Mouse (Mus musculus): ENCODE measurements around the gene Sept7.
"Not testable (repeated sequence)": the region's sequence is repeated elsewhere in the genome, so short reads cannot be mapped to it uniquely, and the experiment has no call there.

The Sept7 gene

DNA sequence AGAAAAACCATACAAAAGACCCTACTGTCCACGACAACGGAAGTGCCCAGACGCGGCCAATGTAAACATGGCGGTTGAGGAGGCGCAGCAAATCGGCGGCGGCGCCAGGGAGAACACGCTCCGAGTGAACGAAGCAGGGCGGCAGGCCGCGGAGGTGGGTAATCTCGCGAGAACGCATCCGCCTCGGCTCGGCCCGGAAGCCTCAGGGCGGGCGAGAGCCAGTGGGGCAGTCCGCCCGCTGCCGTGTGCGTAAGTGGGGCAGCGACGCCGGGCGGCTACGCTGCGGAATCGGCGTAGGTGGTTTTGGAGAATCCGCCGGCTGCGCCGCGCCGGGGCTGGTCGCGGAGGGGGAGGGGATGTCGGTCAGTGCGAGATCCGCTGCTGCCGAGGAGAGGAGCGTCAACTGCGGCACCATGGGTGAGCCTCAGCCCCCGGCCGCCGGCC is at the start of gene Sept7:
Sept7 (plus strand) TSS at position 157 of the 444 bp plus-strand sequence.
- DNase-seq (ENCODE audit: low spot score), result peak; percentile 98

DNA sequence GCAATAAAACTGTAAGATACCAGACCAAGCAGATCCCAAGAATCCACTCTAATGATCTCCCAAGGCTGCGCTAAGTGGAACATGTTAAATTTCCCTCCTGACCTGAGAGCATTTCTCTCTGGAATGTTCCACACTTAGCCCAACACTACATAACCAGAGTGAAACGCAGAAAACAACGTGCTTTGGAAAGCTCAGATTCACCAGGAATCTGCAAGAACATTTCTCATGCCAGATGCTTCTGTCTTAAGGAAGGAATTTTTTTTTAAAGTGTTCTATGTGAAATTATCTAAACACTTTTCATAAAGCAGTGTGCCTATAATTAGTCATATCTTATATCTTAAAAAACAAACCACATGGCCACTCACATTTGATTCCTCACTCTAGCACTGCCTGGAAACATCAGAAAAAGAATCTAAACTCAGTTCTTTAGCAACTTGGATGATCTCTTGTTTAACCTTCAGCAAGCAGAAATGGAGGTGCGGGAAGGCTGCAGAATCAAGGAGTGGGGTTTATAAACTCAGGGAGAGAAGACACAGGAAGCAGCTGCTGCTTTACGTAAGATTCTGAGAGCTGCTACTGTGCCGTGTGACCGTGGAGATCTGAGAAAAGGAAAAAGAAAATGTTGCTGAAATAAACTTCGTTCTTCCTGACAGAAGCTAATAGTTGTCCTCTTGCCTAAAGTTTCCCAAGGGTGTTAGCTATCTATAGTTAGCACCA is 44.0 kb upstream of the Sept7 start:
- DNase-seq (ENCODE audit: low spot score), result no peak

DNA sequence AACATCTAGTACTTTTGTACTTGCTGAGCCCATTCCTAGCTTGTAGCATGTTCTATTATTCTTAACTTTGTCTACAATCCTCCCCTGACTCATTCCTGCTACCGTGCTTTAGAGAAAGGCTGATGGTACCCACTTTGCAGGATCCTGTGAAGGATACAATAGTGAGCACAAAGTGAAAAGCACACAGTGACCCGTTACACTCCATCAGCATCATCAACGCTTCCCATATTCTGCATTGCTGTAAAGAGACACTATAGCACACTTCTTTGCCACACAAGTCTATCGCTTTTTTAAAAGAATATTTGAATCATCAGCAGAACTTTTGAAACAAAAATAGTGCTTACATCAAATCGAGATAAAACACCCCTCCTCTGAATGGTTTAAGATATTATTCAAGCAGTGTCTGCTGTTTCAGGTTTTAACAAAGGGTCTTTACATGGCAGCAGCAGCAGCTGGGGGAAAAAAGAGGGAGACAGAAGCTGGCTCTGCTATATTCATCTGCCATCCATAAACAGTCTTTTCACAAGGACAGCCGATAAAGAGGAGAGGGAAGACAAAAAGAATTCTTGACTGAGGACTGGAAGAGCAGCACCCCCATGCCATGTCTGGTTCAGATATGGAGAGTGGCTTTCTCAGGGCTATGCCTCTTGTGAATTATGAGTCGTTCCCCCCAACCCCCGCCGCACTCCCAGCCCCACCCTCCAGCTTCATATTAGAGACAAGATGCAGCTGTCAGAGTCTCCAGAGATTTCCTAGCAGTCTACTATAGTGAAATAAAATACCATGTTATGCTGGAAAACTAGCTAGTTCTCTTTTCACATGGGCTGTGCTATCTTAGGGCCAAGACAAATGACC is 39.7 kb upstream of the Sept7 start:
- no peak for DNase-seq (ENCODE audit: low spot score)

DNA sequence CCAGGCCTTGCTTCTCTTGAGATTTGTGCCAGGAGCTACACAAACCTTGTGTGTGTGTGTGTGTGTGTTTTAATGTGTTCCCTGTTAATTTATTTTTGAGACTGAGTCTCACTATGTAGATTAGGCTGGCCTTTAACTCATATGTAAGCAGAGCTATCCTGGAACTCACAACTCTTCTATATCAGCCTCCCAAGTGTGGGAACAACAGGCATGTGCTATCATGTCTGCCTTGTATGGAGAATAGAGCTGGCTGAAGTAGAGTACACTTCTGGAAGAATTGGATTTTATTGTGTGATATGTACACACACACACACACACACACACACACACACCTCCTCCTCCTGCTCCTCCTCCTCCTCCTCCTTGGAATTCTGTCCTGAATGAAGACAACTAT is 39.1 kb upstream of the Sept7 start:
- DNase-seq (ENCODE audit: low spot score), result no peak

DNA sequence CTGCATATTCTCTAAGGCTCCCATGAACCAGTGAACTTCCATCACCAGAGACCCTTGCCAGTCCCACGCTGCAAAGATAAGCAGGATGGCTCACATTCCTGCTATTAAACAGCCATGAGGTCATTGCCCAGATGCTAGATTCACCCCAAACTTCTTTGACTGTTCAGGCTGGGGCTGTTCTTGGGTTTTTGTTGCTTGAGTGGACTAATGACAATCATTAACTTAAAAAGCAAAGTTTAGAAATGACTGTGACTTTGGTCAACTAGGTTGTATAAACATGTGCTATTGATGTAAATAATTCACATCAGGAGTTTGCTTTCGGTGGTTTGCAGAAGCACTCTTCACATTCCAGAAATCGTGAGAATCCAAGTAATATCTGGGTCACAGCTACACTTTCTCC is 36.8 kb upstream of the Sept7 start:
- DNase-seq (ENCODE audit: low spot score), result no peak

DNA sequence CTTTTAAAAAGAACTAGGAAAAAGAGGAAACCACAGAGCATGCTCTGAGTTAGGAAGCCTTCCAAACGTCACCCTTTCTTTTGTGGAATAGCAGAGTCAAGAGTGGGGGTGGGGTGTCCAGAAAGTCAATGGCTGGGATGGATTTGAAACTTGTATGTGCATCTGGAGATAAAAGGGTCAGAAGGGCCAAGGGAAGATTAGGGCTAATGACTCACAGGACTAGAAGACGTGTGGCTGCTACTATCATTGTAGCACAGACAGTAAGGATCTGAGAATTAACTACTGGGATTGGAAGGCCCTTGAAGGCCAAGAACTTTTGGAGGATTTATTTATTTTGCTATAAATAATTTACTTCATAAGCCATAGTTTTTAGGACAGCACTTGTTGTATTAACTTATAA is 36.0 kb upstream of the Sept7 start:
- no peak for DNase-seq (ENCODE audit: low spot score)

DNA sequence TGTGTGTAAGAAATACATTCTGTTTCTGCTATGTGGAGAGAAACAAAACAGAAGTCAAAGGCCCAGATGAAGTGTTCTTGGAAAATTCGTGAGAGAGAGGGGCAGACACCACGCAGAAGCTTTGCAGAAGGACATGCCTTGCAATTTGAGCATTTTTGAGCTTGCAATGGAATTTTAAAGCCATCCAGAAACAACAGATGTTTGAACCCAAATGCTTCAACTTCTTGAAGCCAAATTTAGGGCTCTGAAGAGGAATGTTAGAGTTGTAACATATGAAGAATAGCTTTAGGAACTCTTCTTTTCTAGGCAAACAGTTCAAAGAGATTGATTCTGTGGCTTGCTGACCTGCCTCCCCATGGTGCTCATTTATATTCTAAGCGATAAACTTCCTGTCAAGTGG is 33.3 kb upstream of the Sept7 start:
- DNase-seq (ENCODE audit: low spot score), result no peak

DNA sequence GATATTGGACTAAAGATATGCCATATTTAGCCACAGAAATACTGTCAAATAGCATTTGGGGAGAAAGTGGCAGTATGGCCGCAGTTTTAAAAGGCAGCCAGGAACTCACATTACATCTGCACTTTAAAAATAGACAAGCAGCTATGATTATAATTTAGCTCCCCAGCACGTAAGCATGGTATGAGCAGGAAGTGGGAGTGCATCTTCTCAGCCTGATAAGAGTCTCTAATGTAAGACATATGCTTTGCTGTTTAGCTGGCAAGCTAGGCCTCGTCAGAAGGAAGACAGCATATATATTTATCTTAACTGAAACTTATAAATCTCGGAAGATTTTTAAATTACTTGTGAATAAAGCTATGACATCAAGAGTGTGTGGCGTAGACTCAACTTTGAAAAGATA is 32.4 kb upstream of the Sept7 start:
- DNase-seq (ENCODE audit: low spot score), result no peak

DNA sequence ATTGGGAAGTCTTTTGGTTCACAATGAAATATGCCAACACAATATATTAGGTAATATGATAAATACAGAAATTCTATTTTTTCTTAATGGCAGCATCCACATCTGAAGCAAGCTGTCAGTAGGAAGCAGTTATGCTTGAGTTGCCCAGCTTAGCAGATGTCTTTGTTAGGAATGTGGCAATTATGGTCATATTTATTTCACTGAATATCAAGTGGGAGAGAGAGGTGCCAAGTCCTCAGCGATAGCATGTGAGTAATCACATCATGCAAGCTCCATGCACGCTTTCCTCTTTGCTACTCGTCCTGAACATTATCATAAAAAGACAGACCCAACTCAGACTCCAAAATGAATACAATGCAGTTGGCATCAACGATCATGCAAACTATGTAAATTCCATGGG is 27.3 kb upstream of the Sept7 start:
- no peak for DNase-seq (ENCODE audit: low spot score)

DNA sequence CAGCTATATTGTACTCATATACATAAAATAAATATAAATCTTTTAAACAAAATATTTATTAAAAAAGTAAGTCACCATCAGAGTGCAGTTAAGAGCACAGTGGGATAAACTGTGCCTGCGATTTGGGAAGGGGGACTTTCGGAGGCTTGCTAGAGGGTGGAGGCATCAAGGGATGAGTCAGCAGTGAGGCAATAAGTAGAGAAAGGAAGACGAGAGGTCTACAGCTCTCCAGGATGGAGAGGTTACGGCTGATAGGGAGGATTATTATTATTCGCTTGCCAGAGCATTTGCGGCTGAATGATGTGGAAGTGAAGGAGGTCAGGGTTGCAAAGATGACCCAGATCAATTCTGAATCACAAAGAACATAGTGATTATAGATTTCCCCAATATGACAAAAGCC is 22.5 kb upstream of the Sept7 start:
- no peak for DNase-seq (ENCODE audit: low spot score)

DNA sequence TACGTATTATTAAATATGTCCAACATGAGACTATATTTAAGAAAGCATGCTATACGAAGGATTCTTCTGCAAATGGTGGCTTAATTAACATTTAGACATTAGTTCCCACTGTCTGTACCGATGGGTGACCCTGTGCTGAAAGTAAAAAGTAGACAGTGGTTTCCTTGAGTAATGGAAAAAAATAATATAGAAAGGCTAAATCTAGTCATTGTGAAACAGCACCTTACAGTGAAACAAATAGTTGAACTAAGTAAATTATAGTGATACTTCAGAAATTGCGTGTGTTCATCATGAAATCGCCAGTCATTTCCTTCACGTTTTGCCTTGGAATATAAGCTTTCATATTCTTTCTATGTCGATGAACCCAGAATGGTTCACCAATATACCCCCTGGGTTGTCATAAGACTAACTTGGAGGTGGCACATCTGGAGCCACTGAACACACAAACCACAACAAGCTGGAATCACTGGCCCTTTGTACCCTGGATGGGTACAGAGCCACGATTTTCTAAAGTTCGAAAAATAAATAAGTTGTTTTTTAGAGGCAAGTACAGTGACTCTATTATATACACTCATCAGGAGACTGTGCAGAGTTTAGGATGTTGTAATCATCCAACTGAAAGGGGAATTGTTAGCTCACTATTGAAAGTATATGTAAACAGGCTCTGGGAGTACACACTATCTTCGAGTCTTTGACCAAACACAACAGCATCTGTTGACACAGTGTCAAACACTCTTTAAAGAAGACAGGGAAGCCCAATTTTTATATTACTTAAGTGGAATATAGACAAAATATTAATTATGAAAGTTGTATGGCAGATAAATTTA is 21.8 kb upstream of the Sept7 start:
- no peak for DNase-seq (ENCODE audit: low spot score)

DNA sequence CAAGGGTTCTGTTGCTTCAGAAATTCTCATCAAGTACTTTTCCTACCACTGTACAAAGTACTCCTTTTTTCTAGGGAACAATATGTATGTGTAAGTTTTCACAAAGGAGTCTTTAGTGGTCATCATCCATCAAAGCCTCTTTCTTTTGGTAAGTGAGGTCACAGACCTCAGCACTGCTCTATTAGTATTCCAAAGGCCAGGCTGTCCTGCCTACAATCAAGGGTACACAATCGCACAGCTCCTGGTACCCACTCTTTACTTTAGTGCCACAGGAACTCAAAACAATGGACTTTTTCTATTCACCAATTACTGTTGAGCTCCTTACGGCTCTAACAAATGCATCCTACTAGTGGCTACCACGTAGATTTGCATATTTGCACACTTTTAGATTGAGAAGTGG is 11.2 kb upstream of the Sept7 start:
- no peak for DNase-seq (ENCODE audit: low spot score)

DNA sequence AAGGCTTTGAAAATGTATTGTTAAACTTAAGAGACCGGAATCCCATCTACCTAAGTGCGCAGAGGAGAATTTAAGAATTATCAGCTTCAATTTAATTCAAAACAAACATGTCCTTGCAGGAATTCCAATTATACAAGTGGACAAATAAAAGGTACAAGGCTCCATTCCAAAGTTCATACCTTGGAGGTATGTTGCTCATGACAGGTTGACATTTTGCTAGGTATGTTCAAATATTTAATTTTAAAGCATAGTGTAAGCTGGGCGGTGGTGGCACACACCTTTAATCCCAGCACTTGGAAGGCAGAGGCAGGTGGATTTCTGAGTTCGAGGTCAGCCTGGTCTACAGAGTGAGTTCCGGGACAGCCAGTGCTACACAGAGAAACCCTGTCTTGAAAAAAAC is 10.5 kb upstream of the Sept7 start:
- DNase-seq (ENCODE audit: low spot score), result not testable (repeated sequence)

DNA sequence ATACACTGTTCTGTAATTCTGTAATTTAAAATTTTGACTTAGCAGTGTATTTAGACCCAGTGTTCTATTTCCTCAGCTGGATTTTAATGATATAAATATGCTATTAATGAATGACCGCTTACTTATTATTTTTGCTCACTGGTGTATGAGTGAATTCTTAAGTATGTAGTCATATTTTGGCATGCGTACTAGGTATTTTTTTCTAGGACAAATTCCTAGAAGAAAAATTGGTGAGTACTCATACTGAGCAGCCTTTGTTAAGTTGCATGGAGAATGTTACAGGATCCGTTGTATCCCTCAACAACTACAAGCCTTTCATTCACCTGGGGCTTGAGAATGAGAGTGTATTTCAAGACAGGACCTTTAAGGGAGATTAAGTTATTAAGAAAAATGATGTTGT is 10.0 kb upstream of the Sept7 start:
- DNase-seq (ENCODE audit: low spot score), result no peak

DNA sequence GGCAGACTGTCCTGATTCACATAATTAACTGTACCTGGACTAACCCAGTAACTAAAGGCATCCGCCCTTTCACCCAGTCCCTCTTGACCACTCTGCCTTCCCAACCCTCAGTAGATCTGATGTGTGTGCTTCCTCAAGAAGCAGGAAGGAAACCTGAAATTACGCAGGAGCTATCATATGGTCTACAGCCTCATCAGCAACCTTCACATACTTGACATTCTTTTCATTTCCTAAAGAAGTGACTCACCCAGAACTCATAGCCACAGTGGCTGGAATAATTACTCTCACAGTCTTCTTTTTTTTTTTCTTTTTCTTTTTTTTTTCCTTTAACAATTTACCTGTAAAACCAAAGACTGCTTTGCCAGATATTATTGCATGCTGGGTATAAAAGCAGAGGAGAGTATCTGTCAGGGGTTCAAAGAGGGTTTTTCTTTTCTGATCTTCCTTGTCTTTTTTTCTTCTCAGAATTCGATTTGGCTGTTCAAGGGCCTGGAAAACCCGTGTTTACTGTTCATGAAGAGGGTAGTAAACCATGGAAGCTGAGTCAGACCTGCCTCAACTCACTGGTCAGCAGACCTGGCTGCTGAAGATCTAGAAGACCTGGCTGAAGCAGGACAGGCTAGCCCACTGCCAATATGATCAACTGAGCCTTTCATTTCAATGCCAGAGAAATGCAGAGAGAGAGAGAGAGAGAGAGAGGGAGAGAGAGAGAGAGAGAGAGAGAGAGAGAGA is 8.1 kb upstream of the Sept7 start:
- DNase-seq (ENCODE audit: low spot score), result no peak

DNA sequence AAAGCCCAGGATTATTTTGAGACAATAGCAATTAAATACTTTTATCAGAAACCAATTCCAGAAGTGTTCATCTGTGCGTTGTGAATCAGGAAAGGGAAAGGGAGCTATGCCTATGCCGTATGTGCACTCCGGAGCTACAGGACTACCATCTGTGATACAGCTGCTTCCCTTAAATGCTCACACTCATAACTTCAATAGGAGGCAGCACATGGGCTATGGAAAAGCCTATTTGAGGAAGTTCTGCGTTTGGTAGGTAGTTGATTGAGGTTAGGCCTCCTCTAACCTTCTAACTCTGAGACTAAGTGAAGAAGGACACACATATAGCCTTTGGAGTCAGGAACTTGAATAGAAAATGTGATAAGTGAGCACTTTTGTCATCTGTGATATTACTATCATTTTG is 7.1 kb upstream of the Sept7 start:
- DNase-seq (ENCODE audit: low spot score), result no peak

DNA sequence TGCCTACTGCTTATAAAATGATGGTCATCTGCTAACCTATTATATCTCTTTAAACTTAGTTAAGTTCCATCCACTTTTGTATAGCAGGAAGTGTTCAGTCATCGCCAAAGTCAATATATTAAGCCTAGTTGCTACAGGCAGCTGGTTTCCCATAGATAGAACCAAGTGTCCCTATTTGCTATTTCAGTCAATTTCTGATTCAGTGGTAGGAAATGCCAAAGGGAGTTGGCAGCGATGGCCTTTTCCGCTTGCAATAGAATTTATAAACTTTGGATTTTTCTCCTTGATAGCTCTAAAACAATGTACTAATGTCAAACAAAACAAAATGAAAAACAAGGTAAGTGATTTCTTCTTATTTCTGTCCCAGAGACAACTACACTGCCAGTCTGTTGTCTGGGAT is 5.7 kb upstream of the Sept7 start:
- DNase-seq (ENCODE audit: low spot score), result no peak

DNA sequence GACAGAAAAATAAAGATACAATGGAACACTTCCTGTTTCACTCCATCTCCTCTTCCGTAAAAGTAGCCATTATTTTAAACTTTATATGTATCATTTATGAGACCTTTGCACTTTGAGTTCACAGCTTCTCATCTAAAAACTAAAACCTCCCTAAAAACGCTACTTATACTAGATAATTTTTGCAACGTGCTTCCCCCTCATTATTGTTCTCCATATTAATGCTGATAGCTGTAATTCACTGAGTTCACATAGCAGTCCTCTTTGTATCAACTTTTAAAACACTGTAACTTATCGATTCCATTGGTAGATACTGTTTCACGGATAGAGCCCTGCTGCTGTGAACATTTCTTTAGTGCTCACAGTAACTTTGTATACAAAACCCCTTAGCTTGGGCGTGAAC is 1.1 kb upstream of the Sept7 start:
- DNase-seq (ENCODE audit: low spot score), result no peak

DNA sequence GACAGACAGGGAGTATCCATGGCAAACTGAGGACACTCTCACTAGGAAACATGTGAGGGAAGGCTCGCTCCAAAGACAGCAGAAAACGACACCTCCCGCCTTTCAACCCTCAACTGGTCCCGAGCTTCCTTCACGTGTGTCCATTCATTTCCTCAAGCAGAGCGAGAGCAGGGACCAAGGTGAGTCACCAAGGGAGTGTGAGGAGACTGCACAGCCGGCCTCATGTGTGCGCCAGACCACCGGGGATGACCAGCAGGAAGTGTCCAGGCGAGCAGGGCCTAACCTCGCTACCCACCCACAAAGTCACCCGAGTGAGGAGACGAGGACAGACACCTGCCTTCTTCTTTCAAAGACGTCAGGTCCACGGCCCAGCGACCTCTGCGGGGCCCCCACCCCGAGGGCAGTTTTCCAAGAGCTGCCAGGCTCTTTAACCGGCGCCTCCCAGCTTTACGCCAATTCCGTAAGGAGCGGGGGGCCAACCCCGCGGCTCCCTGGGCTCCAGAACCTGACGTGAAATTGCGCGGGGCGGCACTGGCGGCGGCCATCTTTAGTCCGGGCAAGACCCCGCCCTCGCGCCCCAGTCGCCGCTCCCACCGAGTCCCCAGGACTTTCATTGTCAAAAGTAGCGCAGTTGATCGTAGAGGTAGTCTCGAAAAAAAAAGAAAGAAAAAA is 492 bp upstream of the Sept7 start:
- DNase-seq (ENCODE audit: low spot score), result peak; percentile 85

DNA sequence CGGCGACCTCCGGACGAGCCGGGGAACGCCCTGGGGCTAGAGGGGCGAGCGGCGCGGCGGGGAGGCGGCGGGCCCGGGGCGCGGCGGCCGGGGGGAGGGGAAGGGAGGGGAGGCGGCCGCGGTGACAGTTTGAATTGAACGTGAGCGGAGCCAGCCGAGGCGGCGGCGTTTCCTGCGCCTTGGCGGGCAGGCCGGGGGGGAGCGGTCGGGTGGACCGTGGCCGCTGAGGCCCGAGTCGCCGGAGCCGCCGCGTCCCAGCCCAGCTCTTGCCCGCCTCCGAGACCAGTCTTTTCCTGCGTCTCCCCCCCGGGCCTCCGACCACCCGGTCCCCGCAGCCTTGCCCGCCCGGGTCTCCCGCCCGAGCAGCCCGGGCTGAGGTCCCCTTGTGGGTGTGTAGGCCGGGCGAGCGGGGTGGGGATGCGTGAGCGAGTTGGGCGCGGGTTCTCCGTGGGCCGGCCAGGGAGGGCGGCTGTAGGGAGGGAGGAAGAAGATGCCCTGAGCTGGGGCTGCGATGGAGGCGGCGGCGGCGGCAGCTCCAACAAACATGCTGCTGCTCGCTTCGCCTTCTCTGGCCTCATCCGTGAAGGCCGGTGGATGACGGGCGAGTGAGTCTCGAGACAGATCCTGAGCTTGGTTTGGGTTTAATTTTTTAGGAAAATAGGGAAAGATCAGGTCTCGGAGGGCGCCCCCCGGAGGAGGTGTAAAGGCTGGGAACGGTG is 679 bp downstream of the Sept7 start:
- peak; percentile 43 for DNase-seq (ENCODE audit: low spot score)

DNA sequence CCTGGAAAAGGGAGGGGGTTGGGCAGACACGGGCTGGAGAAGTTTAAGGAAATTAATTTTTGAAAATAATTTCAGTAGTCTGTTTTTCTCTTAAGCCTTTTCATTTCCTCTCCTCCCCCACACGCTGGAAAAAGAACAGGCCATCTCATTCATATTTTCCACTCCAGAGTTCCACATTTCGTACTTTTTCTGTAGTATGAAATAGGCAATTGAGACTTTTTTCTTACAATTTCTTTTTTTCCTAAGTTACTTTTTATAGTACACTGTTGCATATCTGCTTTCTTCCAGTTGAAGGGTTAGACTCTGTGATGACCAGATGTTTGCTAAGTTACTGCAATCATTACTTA is 1.2 kb downstream of the Sept7 start:
- no peak for DNase-seq (ENCODE audit: low spot score)

All from left cerebral cortex, adult 11 months (tissue).